Mouse (Mus musculus) hindbrain, postnatal 0 days (tissue): ENCODE measurements around the gene Ttll11. TPM values are rescaled to one million over a fixed set of nuclear protein-coding genes. Genes with fewer than 3 reads are reported as not detected.
A peak's percentile ranks its signal among the peaks of the same experiment; 100 is the strongest.

Source experiments
- ATAC-seq: fragments of 200-750 bp; cut with Nextera tagmentation; 2 replicates; pipeline ENCODE4 v1.8.0; 2017; ENCODE audit warnings: mild to moderate bottlenecking, moderate TSS enrichment, moderate library complexity
- DNase-seq: peaks from one replicate; pipeline ENCODE4 v3.0.0-alpha.2; 2015; ENCODE audit warnings: low spot score
- H3K27ac ChIP-seq: fragments of 300-500 bp; sonication (generic); 2 replicates; pipeline ENCODE4 v1.5.1; 2014; ENCODE audit warnings: mild to moderate bottlenecking
- H3K27me3 ChIP-seq: fragments of 300-500 bp; sonication (generic); 2 replicates; pipeline ENCODE4 v1.6.1; 2014; ENCODE audit warnings: low read length, mixed read lengths; ENCODE audit not compliant: insufficient read depth
- H3K36me3 ChIP-seq: fragments of 300-500 bp; sonication (generic); 2 replicates; pipeline ENCODE4 v1.6.1; 2014; ENCODE audit warnings: low read length, mixed read lengths; ENCODE audit not compliant: insufficient read depth
- H3K4me1 ChIP-seq: fragments of 300-500 bp; sonication (generic); 2 replicates; pipeline ENCODE4 v1.6.1; 2014; ENCODE audit warnings: antibody characterized with exemption, low read length, mixed read lengths; ENCODE audit not compliant: insufficient read depth
- H3K4me2 ChIP-seq: fragments of 300-500 bp; sonication (generic); 2 replicates; pipeline ENCODE4 v1.6.1; 2014; ENCODE audit warnings: low read depth, mild to moderate bottlenecking, low read length, moderate library complexity, mixed read lengths
- H3K4me3 ChIP-seq: fragments of 300-500 bp; sonication (generic); 2 replicates; pipeline ENCODE4 v1.5.1; 2014; ENCODE audit warnings: low read length
- H3K9ac ChIP-seq: fragments of 300-500 bp; sonication (generic); replicated peaks from 2 replicates; pipeline ENCODE4 v1.6.1; 2014; ENCODE audit warnings: mild to moderate bottlenecking, low read length, moderate library complexity, mixed read lengths
- H3K9me3 ChIP-seq: fragments of 300-500 bp; sonication (generic); 2 replicates; pipeline ENCODE4 v1.6.1; 2016; ENCODE audit warnings: low read length, mixed read lengths
- CTCF ChIP-seq: IDR thresholded peaks from 2 replicates; pipeline ENCODE4 v1.5.1; 2016; ENCODE audit warnings: antibody characterized with exemption, control low read depth, low read depth
- WGBS: fragments of 180-500 bp; shearing (Covaris S2); extraction: QIAGEN DNeasy Blood & Tissue Kit; methylation state at CpG from one replicate; pipeline ENCODE4 v1.1.7; 2014; 5-methylcytosine and 5-hydroxymethylcytosine counted together
- polyA plus RNA-seq: library from polyadenylated mRNA; unstranded; fragments of >200 nt; fragmentation: Nextera tagmentation; extraction: Ambion mirVana; gene quantifications from 2 replicates; pipeline ENCODE4 v1.2.1, GENCODE M21; 2015
- total RNA-seq: library from RNA; depleted of rRNA; stranded (reverse); fragments of >200 nt; gene quantifications from 2 replicates; pipeline ENCODE4 v1.2.3, GENCODE M21; 2014

The Ttll11 gene
- total and polyA plus RNA-seq, 2 experiments from 2014 or later: 5.8 to 8.2 TPM

GRCm38 (mm10) chr2:35764328-35764727, 215.4 kb downstream of the Ttll11 start:
- 80% methylated on average over 8 of the region's 8 CpGs for WGBS
- no peak overlapping the region for H3K4me3 ChIP-seq
- no peak for ATAC-seq
- no peaks in the 10 kb centered on the region for H3K9me3 ChIP-seq
- H3K4me1 ChIP-seq: no peaks in the 10 kb centered on the region
- H3K9ac ChIP-seq: no peak overlapping the region
- no peaks in the 10 kb centered on the region for H3K36me3 ChIP-seq
- H3K27me3 ChIP-seq: no peaks in the 10 kb centered on the region
- H3K4me2 ChIP-seq: no peak overlapping the region
- H3K27ac ChIP-seq: no peak overlapping the region
- TF ChIP-seq CTCF: no peak
- DNase-seq: no peak

DNA sequence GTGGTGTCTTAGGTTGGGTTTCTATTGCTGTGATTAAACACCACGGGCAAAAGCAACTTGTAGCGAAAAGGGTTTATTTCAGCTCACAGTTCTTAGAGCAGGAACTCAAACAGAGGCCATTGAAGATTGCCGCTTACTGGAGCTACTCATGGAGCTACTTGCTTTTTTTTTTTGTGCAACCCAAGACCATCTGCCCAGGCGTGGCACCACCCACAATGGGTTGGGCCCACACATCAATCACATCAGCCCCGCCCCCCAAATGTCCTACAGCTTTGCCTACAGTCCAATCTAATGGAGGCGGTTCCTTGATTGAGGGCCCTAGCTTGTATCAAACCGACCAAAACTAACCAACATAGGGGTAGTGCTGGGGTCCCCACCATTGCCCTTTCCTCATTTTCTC, 215.9 kb downstream of the Ttll11 start:
- no peak for DNase-seq
- TF ChIP-seq CTCF: no peak
- Histone ChIP-seq H3K9ac (no peak overlapping the region), H3K36me3 (no peaks in the 10 kb centered on the region), H3K27ac (no peak overlapping the region), H3K4me2 (no peak overlapping the region), H3K4me3 (no peak overlapping the region), H3K27me3 (no peaks in the 10 kb centered on the region), H3K4me1 (no peaks in the 10 kb centered on the region), H3K9me3 (no peaks in the 10 kb centered on the region)
- no peak for ATAC-seq
- 90% methylated on average over 7 of the region's 7 CpGs for WGBS

GRCm38 (mm10) chr2:35761458-35761857, 218.3 kb downstream of the Ttll11 start:
- Histone ChIP-seq H3K4me2 (no peak overlapping the region), H3K27me3 (no peaks in the 10 kb centered on the region), H3K4me1 (no peaks in the 10 kb centered on the region), H3K4me3 (no peak overlapping the region), H3K9ac (no peak overlapping the region), H3K9me3 (no peaks in the 10 kb centered on the region), H3K36me3 (no peaks in the 10 kb centered on the region), H3K27ac (no peak overlapping the region)
- TF ChIP-seq CTCF: no peak
- DNase-seq (no peak), ATAC-seq (no peak)
- 83% methylated on average over 5 of the region's 5 CpGs for WGBS

- DNase-seq: no peak
These were observed 218.8 kb downstream of the Ttll11 start for GRCm38 (mm10) chr2:35760867-35761266.

GRCm38 (mm10) chr2:35760352-35760751, 219.4 kb downstream of the Ttll11 start:
- Histone ChIP-seq H3K4me1 (no peaks in the 10 kb centered on the region), H3K4me3 (no peak overlapping the region), H3K4me2 (no peak overlapping the region), H3K27me3 (no peaks in the 10 kb centered on the region), H3K9ac (no peak overlapping the region), H3K9me3 (no peaks in the 10 kb centered on the region), H3K36me3 (no peaks in the 10 kb centered on the region), H3K27ac (no peak overlapping the region)
- ATAC-seq (0 out of 2 replicates have a peak, but pooled peaks have one; percentile 16), DNase-seq (no peak)
- TF ChIP-seq CTCF: no peak
- 51% methylated on average over 8 of the region's 8 CpGs for WGBS

More at GRCm38 (mm10) chr2:35760867-35761266, 218.8 kb downstream of the Ttll11 start:
- H3K9ac ChIP-seq: no peak overlapping the region
- no peak for ATAC-seq
- no peaks in the 10 kb centered on the region for H3K4me1 ChIP-seq
- H3K9me3 ChIP-seq: no peaks in the 10 kb centered on the region
- no peaks in the 10 kb centered on the region for H3K27me3 ChIP-seq
- H3K4me3 ChIP-seq: no peak overlapping the region
- no peak for TF ChIP-seq CTCF
- H3K4me2 ChIP-seq: no peak overlapping the region
- H3K36me3 ChIP-seq: no peaks in the 10 kb centered on the region
- no peak overlapping the region for H3K27ac ChIP-seq

DNA sequence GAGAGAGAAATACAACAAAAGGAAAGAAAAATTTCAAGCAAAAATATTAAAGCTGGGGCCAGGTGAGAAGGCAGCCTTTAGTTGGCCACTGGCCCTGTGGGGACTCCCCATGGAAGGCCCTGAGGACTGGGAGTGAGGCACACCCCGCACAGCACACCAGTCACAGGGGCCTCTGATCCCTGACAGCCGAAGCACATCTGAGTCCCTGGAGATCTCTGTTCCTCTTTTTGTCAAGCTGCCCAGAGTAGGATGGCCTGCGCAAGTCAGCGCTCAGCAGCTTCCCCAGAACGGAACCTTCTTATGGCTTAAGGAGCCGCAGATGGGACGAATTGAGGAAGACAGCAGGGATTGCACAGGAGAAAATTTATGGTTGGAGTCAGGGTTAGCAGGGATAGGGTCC, 223.2 kb downstream of the Ttll11 start:
- TF ChIP-seq CTCF: no peak
- no peak for ATAC-seq
- Histone ChIP-seq H3K27ac (no peak overlapping the region), H3K4me1 (no peaks in the 10 kb centered on the region), H3K9me3 (no peaks in the 10 kb centered on the region), H3K4me3 (no peak overlapping the region), H3K36me3 (no peaks in the 10 kb centered on the region), H3K9ac (no peak overlapping the region), H3K4me2 (no peak overlapping the region), H3K27me3 (no peaks in the 10 kb centered on the region)
- 52% methylated on average over 7 of the region's 7 CpGs for WGBS
- no peak for DNase-seq

DNA sequence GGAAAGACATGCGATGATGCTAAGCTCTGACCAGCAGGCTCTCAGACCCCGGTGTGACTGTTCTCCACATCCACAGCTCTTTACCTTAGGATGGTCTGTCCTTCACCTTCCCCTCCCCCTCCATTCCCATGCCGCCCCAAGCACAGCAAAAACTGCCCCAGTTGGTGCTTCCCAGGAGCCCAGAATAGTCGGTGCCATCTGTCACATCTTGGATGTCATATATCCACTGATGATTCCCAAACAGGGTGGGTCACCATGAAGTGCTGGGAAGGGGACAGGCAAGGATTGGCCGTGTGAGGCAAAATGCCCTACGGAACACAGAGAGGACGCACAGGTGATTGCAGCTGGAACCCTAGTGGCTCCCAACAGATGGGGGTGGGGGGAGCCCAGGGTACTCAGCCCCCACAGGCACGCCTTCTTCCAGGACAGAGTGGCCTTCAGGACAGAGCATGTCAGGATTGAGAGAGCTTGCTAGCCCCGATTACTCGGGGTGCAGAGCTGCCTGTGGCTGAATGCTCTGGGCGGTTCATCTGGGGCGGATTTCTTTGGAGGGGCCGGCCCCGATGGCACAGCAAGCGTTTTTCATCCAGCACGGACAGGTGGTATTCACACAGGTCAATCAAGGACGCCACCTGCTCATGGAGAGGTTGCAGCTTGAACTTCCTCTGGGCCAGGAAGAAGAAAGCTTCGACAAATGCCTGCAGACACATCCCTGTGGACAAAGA, 227.8 kb downstream of the Ttll11 start:
- Histone ChIP-seq H3K27me3 (no peaks in the 10 kb centered on the region), H3K9ac (no peak overlapping the region), H3K27ac (no peak overlapping the region), H3K36me3 (no peaks in the 10 kb centered on the region), H3K4me2 (no peak overlapping the region), H3K4me1 (peaks cover 4% of the 10 kb centered on the region; the same call in 1 of the 2 replicates), H3K9me3 (no peaks in the 10 kb centered on the region), H3K4me3 (no peak overlapping the region)
- no peak for TF ChIP-seq CTCF
- DNase-seq (no peak), ATAC-seq (0 out of 2 replicates have a peak, but pooled peaks have one; percentile 18)
- WGBS: 72% methylated on average over 18 of the region's 18 CpGs
